Mouse (Mus musculus): Measurements from ENCODE around the gene Mrc2. TPM values are rescaled to one million over a fixed set of nuclear protein-coding genes. Genes with fewer than 3 reads are reported as not detected.

Gene Mrc2
- polyA plus RNA-seq, 1 experiment, result 3.6 TPM

GRCm38 (mm10) chr11:105285720-105286119 lies 6.7 kb upstream of the Mrc2 start:
- no peak overlapping the region for H3K4me3 ChIP-seq (replicated peaks; ENCODE audit: insufficient read depth, low read depth, low read length)
- WGBS, result 70% methylated on average over 3 of the region's 3 CpGs
- no peak overlapping the region for H3K27ac ChIP-seq (ENCODE audit: insufficient read depth, low read length)
- no peaks in the 10 kb centered on the region for H3K27me3 ChIP-seq (ENCODE audit: control insufficient read depth, insufficient read depth, low read length)
- DNase-seq, result no peak
- TF ChIP-seq POLR2A (IDR thresholded peaks at IDR 0.05; ENCODE audit: borderline replicate concordance, insufficient read depth, low read length) (no peak), CTCF (IDR thresholded peaks at IDR 0.05; ENCODE audit: borderline replicate concordance, insufficient read depth, low read depth, low read length) (no peak)
- H3K4me1 ChIP-seq (ENCODE audit: control insufficient read depth, insufficient read depth, low read length), result peaks cover 17% of the 10 kb centered on the region

- Histone ChIP-seq H3K4me3 (replicated peaks; ENCODE audit: insufficient read depth, low read depth, low read length) (no peak overlapping the region), H3K4me1 (ENCODE audit: control insufficient read depth, insufficient read depth, low read length) (0 out of 2 replicates have a peak, but pooled peaks cover 3% of the 10 kb centered on the region), H3K27me3 (ENCODE audit: control insufficient read depth, insufficient read depth, low read length) (no peaks in the 10 kb centered on the region), H3K27ac (ENCODE audit: insufficient read depth, low read length) (no peak overlapping the region)
- WGBS, result 37% methylated on average over 3 of the region's 3 CpGs
- no peak for DNase-seq
- no peak for TF ChIP-seq POLR2A (IDR thresholded peaks at IDR 0.05; ENCODE audit: borderline replicate concordance, insufficient read depth, low read length)
- no peak for TF ChIP-seq CTCF (IDR thresholded peaks at IDR 0.05; ENCODE audit: borderline replicate concordance, insufficient read depth, low read depth, low read length)
These were observed 3.0 kb upstream of the Mrc2 start for GRCm38 (mm10) chr11:105289403-105289802.

GRCm38 (mm10) chr11:105291681-105292123 lies 741 bp upstream of the Mrc2 start:
- no peak for DNase-seq
- H3K4me3 ChIP-seq (replicated peaks; ENCODE audit: insufficient read depth, low read depth, low read length), result no peak overlapping the region
- H3K27me3 ChIP-seq (ENCODE audit: control insufficient read depth, insufficient read depth, low read length), result no peaks in the 10 kb centered on the region
- no peaks in the 10 kb centered on the region for H3K4me1 ChIP-seq (ENCODE audit: control insufficient read depth, insufficient read depth, low read length)
- H3K27ac ChIP-seq (ENCODE audit: insufficient read depth, low read length), result no peak overlapping the region
- TF ChIP-seq CTCF (IDR thresholded peaks at IDR 0.05; ENCODE audit: borderline replicate concordance, insufficient read depth, low read depth, low read length) (no peak), POLR2A (IDR thresholded peaks at IDR 0.05; ENCODE audit: borderline replicate concordance, insufficient read depth, low read length) (no peak)
- WGBS, result 24% methylated on average over 10 of the region's 10 CpGs

- 16% methylated on average over 26 of the region's 26 CpGs for WGBS
- no peak for TF ChIP-seq POLR2A (IDR thresholded peaks at IDR 0.05; ENCODE audit: borderline replicate concordance, insufficient read depth, low read length)
- no peak for TF ChIP-seq CTCF (IDR thresholded peaks at IDR 0.05; ENCODE audit: borderline replicate concordance, insufficient read depth, low read depth, low read length)
- Histone ChIP-seq H3K4me1 (ENCODE audit: control insufficient read depth, insufficient read depth, low read length) (no peaks in the 10 kb centered on the region), H3K27ac (ENCODE audit: insufficient read depth, low read length) (no peak overlapping the region), H3K27me3 (ENCODE audit: control insufficient read depth, insufficient read depth, low read length) (no peaks in the 10 kb centered on the region), H3K4me3 (replicated peaks; ENCODE audit: insufficient read depth, low read depth, low read length) (no peak overlapping the region)
- DNase-seq, result no peak
These were observed 698 bp downstream of the Mrc2 start for GRCm38 (mm10) chr11:105293101-105293581.

- H3K4me3 ChIP-seq (replicated peaks; ENCODE audit: insufficient read depth, low read depth, low read length), result no peak overlapping the region
- WGBS, result 62% methylated on average over 9 of the region's 9 CpGs
- TF ChIP-seq CTCF (IDR thresholded peaks at IDR 0.05; ENCODE audit: borderline replicate concordance, insufficient read depth, low read depth, low read length), result no peak
- no peak for TF ChIP-seq POLR2A (IDR thresholded peaks at IDR 0.05; ENCODE audit: borderline replicate concordance, insufficient read depth, low read length)
- no peaks in the 10 kb centered on the region for H3K27me3 ChIP-seq (ENCODE audit: control insufficient read depth, insufficient read depth, low read length)
- no peak overlapping the region for H3K27ac ChIP-seq (ENCODE audit: insufficient read depth, low read length)
- DNase-seq, result no peak
- no peaks in the 10 kb centered on the region for H3K4me1 ChIP-seq (ENCODE audit: control insufficient read depth, insufficient read depth, low read length)
These were observed 1.6 kb downstream of the Mrc2 start for GRCm38 (mm10) chr11:105293901-105294494.

- no peak overlapping the region for H3K4me3 ChIP-seq (replicated peaks; ENCODE audit: insufficient read depth, low read depth, low read length)
- no peaks in the 10 kb centered on the region for H3K4me1 ChIP-seq (ENCODE audit: control insufficient read depth, insufficient read depth, low read length)
- H3K27ac ChIP-seq (ENCODE audit: insufficient read depth, low read length), result no peak overlapping the region
- TF ChIP-seq CTCF (IDR thresholded peaks at IDR 0.05; ENCODE audit: borderline replicate concordance, insufficient read depth, low read depth, low read length), result no peak
- no peak for TF ChIP-seq POLR2A (IDR thresholded peaks at IDR 0.05; ENCODE audit: borderline replicate concordance, insufficient read depth, low read length)
- no peak for DNase-seq
- H3K27me3 ChIP-seq (ENCODE audit: control insufficient read depth, insufficient read depth, low read length), result no peaks in the 10 kb centered on the region
- 92% methylated on average over 10 of the region's 10 CpGs for WGBS
These were observed 3.6 kb downstream of the Mrc2 start for GRCm38 (mm10) chr11:105296084-105296483.

GRCm38 (mm10) chr11:105310197-105310596 lies 17.8 kb downstream of the Mrc2 start:
- Histone ChIP-seq H3K27ac (ENCODE audit: insufficient read depth, low read length) (no peak overlapping the region), H3K27me3 (ENCODE audit: control insufficient read depth, insufficient read depth, low read length) (no peaks in the 10 kb centered on the region), H3K4me3 (replicated peaks; ENCODE audit: insufficient read depth, low read depth, low read length) (no peak overlapping the region), H3K4me1 (ENCODE audit: control insufficient read depth, insufficient read depth, low read length) (no peaks in the 10 kb centered on the region)
- 96% methylated on average over 7 of the region's 7 CpGs for WGBS
- DNase-seq, result no peak
- no peak for TF ChIP-seq POLR2A (IDR thresholded peaks at IDR 0.05; ENCODE audit: borderline replicate concordance, insufficient read depth, low read length)
- no peak for TF ChIP-seq CTCF (IDR thresholded peaks at IDR 0.05; ENCODE audit: borderline replicate concordance, insufficient read depth, low read depth, low read length)

- no peak for TF ChIP-seq CTCF (IDR thresholded peaks at IDR 0.05; ENCODE audit: borderline replicate concordance, insufficient read depth, low read depth, low read length)
- no peak for TF ChIP-seq POLR2A (IDR thresholded peaks at IDR 0.05; ENCODE audit: borderline replicate concordance, insufficient read depth, low read length)
- DNase-seq, result no peak
- Histone ChIP-seq H3K27ac (ENCODE audit: insufficient read depth, low read length) (no peak overlapping the region), H3K4me1 (ENCODE audit: control insufficient read depth, insufficient read depth, low read length) (no peaks in the 10 kb centered on the region), H3K27me3 (ENCODE audit: control insufficient read depth, insufficient read depth, low read length) (no peaks in the 10 kb centered on the region), H3K4me3 (replicated peaks; ENCODE audit: insufficient read depth, low read depth, low read length) (no peak overlapping the region)
- 51% methylated on average over 24 of the region's 24 CpGs for WGBS
These were observed 19.0 kb downstream of the Mrc2 start for GRCm38 (mm10) chr11:105311291-105311975.

Data from cerebellum, adult 2 months (tissue).